Mouse (Mus musculus): ENCODE measurements around the gene Syngap1. TPM values are rescaled to one million over a fixed set of nuclear protein-coding genes. Genes with fewer than 3 reads are reported as not detected.

Syngap1 gene
- polyA plus RNA-seq, 1 experiment from 2014 or later: 3.2 TPM

DNA sequence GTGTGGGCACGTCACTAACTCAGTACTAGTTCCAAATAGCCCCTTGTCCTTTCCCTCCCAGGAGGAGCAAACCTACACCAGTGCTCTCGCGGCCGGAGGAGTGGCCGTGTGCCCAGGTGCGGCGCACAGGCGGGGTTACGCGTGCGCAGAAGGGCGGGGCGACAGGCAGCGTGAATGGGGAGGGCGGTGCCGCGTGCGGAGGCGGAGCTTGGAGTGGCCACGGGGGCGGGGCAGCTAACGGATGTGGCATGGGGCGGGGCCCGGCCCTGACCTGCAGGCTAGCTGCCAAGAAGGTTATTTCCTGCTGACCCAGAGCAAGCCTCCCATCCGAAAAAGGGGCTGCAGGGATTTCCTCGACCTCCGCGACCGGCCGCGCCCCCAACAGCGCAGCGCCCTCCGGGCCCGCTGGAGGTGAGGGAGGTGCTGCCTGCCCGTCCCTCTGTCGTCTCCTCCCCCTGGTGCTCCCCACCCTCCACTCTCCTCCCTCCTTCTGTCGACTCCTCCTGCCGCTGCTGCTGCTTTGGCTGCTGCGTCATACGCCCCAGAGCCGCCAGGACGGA lies 8.1 kb upstream of the Syngap1 start, which contains the start of gene Phf1:
TSS of gene Phf1 (plus strand) at position 214 of the 560 bp plus-strand sequence.
- Histone ChIP-seq H3K9ac (ENCODE audit: low read length) (peak within 1 kb of the TSS; percentile 46), H3K9me3 (ENCODE audit: control insufficient read depth, low read length) (no peaks in the 10 kb centered on the region), H3K4me1 (replicated peaks; ENCODE audit: control insufficient read depth, insufficient read depth, low read length) (peaks cover under 1% of the 10 kb centered on the region), H3K4me3 (ENCODE audit: low read depth, low read length) (peak within 1 kb of the TSS; percentile 51), H3K4me2 (ENCODE audit: low read depth, low read length, severe bottlenecking) (peak within 1 kb of the TSS; percentile 62), H3K27ac (ENCODE audit: low read depth, low read length) (peak within 1 kb of the TSS; percentile 41), H3K36me3 (ENCODE audit: control insufficient read depth, insufficient read depth, low read length) (no peaks in the 10 kb centered on the region; the same call in 1 of the 2 replicates), H3K27me3 (ENCODE audit: control insufficient read depth, insufficient read depth, low read length) (no peaks in the 10 kb centered on the region)
- ATAC-seq (replicated peaks; ENCODE audit: low FRiP score) (peak; percentile 86), DNase-seq (ENCODE audit: low spot score) (peak; percentile 96)
- under 1% methylated on average over 38 of the region's 43 CpGs for WGBS

DNA sequence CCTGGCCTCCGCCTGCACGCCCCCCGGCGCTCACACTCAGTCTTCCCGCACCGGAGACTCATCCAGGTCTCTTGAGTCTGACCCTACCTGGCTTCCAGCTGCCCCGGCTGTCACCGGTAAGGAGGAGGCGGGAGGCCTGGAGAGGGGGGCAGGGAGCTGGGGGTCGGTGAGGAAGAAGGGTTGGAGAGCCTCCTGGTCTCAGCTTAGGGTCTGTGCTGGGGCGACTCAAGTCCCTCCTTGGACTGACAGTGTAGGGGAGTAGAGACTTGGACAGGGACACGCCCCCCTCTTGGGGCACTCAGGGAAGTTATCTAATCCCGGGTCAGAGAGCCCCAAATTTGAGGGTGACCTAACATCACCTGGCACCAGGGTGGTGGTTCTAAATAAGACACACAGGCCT lies 7.6 kb upstream of the Syngap1 start:
- Histone ChIP-seq H3K36me3 (ENCODE audit: control insufficient read depth, insufficient read depth, low read length) (no peaks in the 10 kb centered on the region; the same call in 1 of the 2 replicates), H3K4me2 (ENCODE audit: low read depth, low read length, severe bottlenecking) (peak overlapping the region; percentile 62), H3K4me3 (ENCODE audit: low read depth, low read length) (peak overlapping the region; percentile 51)

DNA sequence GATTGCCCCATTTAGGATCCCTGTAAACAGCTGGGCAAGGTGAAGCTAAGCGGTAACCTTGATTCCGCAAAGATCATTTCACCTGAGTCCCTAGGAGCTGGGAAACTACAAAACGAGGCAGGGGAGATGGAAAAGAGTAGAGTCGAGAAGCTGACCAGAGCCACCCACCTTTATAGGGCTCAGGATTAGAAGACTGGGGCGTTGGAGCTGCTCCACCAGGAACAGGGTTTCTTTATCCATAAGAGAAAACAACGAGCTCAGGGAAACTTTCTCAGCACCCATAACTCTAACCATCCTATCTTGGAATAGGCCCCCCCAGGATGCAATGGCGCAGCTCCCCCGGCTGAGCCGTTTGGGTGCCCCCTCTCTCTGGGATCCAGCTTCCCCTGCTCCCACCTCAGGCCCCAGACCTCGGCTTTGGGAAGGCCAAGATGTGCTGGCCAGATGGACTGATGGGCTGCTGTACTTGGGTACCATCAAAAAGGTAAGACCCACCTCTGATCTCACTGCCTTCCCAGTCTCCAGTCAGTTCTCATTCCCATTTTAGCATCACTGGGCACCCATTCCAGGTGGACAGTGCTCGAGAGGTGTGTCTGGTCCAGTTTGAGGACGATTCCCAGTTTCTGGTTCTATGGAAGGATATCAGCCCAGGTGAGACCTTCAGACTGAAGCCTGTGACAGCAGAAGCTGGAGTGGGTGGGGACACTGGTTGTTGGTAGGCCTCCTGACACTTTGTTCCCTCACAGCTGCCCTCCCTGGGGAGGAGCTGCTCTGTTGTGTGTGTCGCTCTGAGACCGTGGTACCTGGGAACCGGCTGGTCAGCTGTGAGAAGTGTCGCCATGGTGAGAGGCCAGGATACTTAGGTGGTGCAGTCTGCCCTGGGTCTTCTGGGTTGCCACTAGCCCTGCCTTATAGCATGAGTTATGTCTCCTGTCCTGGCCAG lies 6.9 kb upstream of the Syngap1 start:
- Histone ChIP-seq H3K9me3 (ENCODE audit: control insufficient read depth, low read length) (no peaks in the 10 kb centered on the region), H3K9ac (ENCODE audit: low read length) (no peak overlapping the region; the same call in 1 of the 2 replicates), H3K4me3 (ENCODE audit: low read depth, low read length) (no peak overlapping the region), H3K27ac (ENCODE audit: low read depth, low read length) (no peak overlapping the region), H3K4me2 (ENCODE audit: low read depth, low read length, severe bottlenecking) (peak overlapping the region; percentile 62), H3K4me1 (replicated peaks; ENCODE audit: control insufficient read depth, insufficient read depth, low read length) (peaks cover 5% of the 10 kb centered on the region), H3K36me3 (ENCODE audit: control insufficient read depth, insufficient read depth, low read length) (no peaks in the 10 kb centered on the region; the same call in 1 of the 2 replicates), H3K27me3 (ENCODE audit: control insufficient read depth, insufficient read depth, low read length) (no peaks in the 10 kb centered on the region)
- no peak for DNase-seq (ENCODE audit: low spot score)
- ATAC-seq (replicated peaks; ENCODE audit: low FRiP score): no peak
- 85% methylated on average over 16 of the region's 16 CpGs for WGBS

More for the DNA sequence above, 7.6 kb upstream of the Syngap1 start:
- Histone ChIP-seq H3K27ac (ENCODE audit: low read depth, low read length) (no peak overlapping the region; the same call in 1 of the 2 replicates), H3K4me1 (replicated peaks; ENCODE audit: control insufficient read depth, insufficient read depth, low read length) (peaks cover 5% of the 10 kb centered on the region), H3K9ac (ENCODE audit: low read length) (peak overlapping the region; percentile 46), H3K27me3 (ENCODE audit: control insufficient read depth, insufficient read depth, low read length) (no peaks in the 10 kb centered on the region), H3K9me3 (ENCODE audit: control insufficient read depth, low read length) (no peaks in the 10 kb centered on the region)
- ATAC-seq (replicated peaks; ENCODE audit: low FRiP score) (peak; percentile 55), DNase-seq (ENCODE audit: low spot score) (no peak)
- 10% methylated on average over 13 of the region's 13 CpGs for WGBS

DNA sequence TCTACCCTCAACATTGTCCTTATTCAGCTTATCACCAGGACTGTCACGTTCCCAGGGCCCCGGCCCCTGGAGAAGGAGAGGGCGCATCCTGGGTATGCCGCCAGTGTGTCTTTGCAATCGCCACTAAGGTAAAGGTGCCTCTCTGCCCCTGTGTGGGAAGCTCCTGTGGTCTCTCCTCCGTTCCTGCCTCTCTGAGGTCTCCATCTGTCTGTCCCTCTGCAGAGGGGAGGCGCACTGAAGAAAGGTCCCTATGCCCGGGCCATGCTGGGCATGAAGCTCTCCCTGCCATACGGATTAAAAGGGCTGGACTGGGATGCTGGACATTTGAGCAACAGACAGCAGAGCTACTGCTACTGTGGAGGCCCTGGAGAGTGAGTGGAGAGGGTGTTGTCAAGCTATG lies 6.0 kb upstream of the Syngap1 start:
- Histone ChIP-seq H3K27ac (ENCODE audit: low read depth, low read length) (no peak overlapping the region), H3K4me1 (replicated peaks; ENCODE audit: control insufficient read depth, insufficient read depth, low read length) (peaks cover 7% of the 10 kb centered on the region), H3K9me3 (ENCODE audit: control insufficient read depth, low read length) (no peaks in the 10 kb centered on the region), H3K4me3 (ENCODE audit: low read depth, low read length) (no peak overlapping the region), H3K9ac (ENCODE audit: low read length) (no peak overlapping the region), H3K4me2 (ENCODE audit: low read depth, low read length, severe bottlenecking) (no peak overlapping the region), H3K27me3 (ENCODE audit: control insufficient read depth, insufficient read depth, low read length) (no peaks in the 10 kb centered on the region), H3K36me3 (ENCODE audit: control insufficient read depth, insufficient read depth, low read length) (no peaks in the 10 kb centered on the region; the same call in 1 of the 2 replicates)
- 91% methylated on average over 9 of the region's 9 CpGs for WGBS
- DNase-seq (ENCODE audit: low spot score): no peak
- ATAC-seq (replicated peaks; ENCODE audit: low FRiP score): no peak

DNA sequence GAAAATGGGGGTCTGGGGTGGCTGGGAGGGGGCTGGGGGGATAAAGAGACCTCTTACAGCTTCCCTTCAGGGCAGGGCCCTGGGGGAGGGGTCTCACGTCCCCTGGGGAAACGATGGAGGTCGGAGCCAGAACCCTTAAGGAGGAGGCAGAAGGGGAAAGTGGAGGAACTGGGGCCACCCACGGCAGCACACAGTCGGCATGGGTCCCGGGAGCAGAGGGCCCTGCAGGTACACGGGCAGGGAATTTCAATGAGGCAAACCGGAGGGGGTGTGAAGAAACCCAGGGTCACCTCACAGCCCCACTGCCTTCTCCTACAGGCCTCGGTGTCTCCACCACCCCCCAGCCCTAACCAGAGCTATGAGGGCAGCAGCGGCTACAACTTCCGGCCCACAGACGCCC lies 4.6 kb upstream of the Syngap1 start:
- Histone ChIP-seq H3K4me3 (ENCODE audit: low read depth, low read length) (no peak overlapping the region), H3K4me2 (ENCODE audit: low read depth, low read length, severe bottlenecking) (no peak overlapping the region), H3K9me3 (ENCODE audit: control insufficient read depth, low read length) (no peaks in the 10 kb centered on the region), H3K4me1 (replicated peaks; ENCODE audit: control insufficient read depth, insufficient read depth, low read length) (peaks cover 12% of the 10 kb centered on the region), H3K36me3 (ENCODE audit: control insufficient read depth, insufficient read depth, low read length) (no peaks in the 10 kb centered on the region; the same call in 1 of the 2 replicates), H3K27ac (ENCODE audit: low read depth, low read length) (no peak overlapping the region), H3K27me3 (ENCODE audit: control insufficient read depth, insufficient read depth, low read length) (no peaks in the 10 kb centered on the region), H3K9ac (ENCODE audit: low read length) (no peak overlapping the region)
- no peak for DNase-seq (ENCODE audit: low spot score)
- no peak for ATAC-seq (replicated peaks; ENCODE audit: low FRiP score)
- WGBS: 86% methylated on average over 12 of the region's 12 CpGs

DNA sequence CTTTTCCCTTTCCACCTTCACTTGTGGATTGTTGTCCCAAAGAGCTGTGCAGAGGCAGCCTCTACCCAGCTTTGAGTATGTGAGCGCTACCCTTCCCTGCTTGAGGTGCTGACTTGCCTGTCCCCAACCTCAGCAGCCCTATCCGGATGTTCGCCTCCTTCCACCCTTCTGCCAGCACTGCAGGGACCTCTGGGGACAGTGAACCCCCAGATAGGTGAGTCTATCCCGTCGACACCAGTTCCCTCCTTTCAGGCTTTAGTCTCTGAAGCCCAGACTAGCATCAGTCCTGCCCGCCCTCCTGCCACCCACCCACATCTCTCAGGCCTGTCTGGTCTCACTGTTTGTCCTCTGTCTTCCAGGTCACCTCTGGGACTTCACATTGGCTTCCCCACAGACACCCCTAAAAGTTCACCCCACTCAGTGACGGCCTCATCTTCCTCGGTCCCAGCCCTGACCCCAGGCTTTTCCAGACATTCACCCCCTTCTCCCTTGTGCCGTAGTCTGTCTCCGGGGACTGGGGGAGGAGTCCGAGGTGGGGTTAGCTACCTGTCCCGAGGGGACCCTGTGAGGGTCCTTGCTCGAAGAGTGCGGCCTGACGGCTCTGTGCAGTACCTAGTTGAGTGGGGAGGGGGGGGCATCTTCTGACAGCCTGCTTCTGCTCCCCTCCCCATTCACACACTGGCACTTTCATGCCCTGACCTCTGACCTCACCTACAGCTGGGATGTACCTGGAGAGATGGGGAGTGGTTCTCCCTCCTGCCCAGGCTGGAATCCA lies 3.9 kb upstream of the Syngap1 start:
- DNase-seq (ENCODE audit: low spot score): no peak
- H3K27ac ChIP-seq (ENCODE audit: low read depth, low read length): no peak overlapping the region
- H3K9me3 ChIP-seq (ENCODE audit: control insufficient read depth, low read length): no peaks in the 10 kb centered on the region
- no peaks in the 10 kb centered on the region for H3K27me3 ChIP-seq (ENCODE audit: control insufficient read depth, insufficient read depth, low read length)
- no peak for ATAC-seq (replicated peaks; ENCODE audit: low FRiP score)
- H3K9ac ChIP-seq (ENCODE audit: low read length): no peak overlapping the region
- WGBS: 89% methylated on average over 15 of the region's 15 CpGs
- H3K36me3 ChIP-seq (ENCODE audit: control insufficient read depth, insufficient read depth, low read length): no peaks in the 10 kb centered on the region; the same call in 1 of the 2 replicates
- H3K4me1 ChIP-seq (replicated peaks; ENCODE audit: control insufficient read depth, insufficient read depth, low read length): peaks cover 12% of the 10 kb centered on the region
- H3K4me3 ChIP-seq (ENCODE audit: low read depth, low read length): no peak overlapping the region
- H3K4me2 ChIP-seq (ENCODE audit: low read depth, low read length, severe bottlenecking): no peak overlapping the region

DNA sequence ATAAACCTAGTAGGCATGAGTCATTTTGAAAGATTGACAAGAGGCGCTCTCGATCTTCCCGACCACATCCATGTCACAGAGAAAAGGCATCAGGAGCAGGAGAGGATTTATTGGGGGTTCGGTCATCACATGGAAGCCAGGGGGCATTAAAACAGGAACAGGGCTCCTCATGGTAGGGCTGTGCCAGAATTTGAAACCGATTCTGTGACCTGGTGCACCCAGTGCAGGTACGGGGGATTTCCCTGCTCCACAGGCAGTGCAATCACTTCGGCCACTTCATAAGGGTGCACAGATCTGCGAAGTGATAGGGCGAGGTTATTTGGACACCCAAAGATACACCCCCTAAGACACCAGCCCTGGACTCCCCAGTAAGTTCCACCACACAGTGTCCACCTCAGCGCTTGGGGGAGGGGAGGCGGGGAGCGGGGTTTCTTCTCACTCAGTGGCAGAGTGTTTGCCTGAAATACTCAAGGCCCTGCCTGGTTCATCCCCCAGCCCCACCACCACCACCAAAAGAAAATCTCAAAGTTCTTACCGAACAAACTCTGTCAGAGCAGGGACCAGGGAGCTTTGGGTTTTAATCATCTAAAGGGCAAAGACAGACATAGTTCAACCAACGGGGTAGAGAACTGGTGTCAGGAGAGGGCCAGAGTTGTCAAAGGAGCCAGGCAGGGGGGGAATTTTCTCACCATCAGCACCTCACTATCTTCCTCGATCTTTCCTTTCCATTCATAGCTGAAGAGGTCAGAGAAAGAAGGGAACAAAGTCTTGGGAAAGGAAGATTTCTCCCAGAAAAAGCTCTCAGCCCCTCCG lies 3.0 kb upstream of the Syngap1 start:
- DNase-seq (ENCODE audit: low spot score): no peak
- peaks cover 19% of the 10 kb centered on the region for H3K4me1 ChIP-seq (replicated peaks; ENCODE audit: control insufficient read depth, insufficient read depth, low read length)

More for the DNA sequence above, 3.0 kb upstream of the Syngap1 start:
- 63% methylated on average over 16 of the region's 16 CpGs for WGBS
- Histone ChIP-seq H3K9me3 (ENCODE audit: control insufficient read depth, low read length) (no peaks in the 10 kb centered on the region), H3K9ac (ENCODE audit: low read length) (peak overlapping the region; percentile 77), H3K27me3 (ENCODE audit: control insufficient read depth, insufficient read depth, low read length) (no peaks in the 10 kb centered on the region), H3K36me3 (ENCODE audit: control insufficient read depth, insufficient read depth, low read length) (no peaks in the 10 kb centered on the region; the same call in 1 of the 2 replicates), H3K27ac (ENCODE audit: low read depth, low read length) (no peak overlapping the region), H3K4me2 (ENCODE audit: low read depth, low read length, severe bottlenecking) (peak overlapping the region; percentile 94), H3K4me3 (ENCODE audit: low read depth, low read length) (peak overlapping the region; percentile 62)
- no peak for ATAC-seq (replicated peaks; ENCODE audit: low FRiP score)
